Mouse (Mus musculus): ENCODE measurements around the gene Sgsm1.

- TF ChIP-seq CTCF (IDR thresholded peaks at IDR 0.05; ENCODE audit: low read depth, low read length): no peak
- no peak for TF ChIP-seq GATA1 (IDR thresholded peaks at IDR 0.05; ENCODE audit: borderline replicate concordance, low read length)
- no peak for TF ChIP-seq GATA2 (IDR thresholded peaks at IDR 0.05; ENCODE audit: borderline replicate concordance, low read depth, low read length)
- no peak for TF ChIP-seq TAL1 (conservative IDR thresholded peaks at IDR 0.05; ENCODE audit: low read depth, low read length)
- TF ChIP-seq POLR2AphosphoS5 (IDR thresholded peaks at IDR 0.05; ENCODE audit: insufficient replicate concordance, low read depth, low read length): no peak
Observed at GRCm38 (mm10) chr5:113287762-113288161, 22.8 kb downstream of the Sgsm1 start.

Measured in G1E (cell line).